Mouse (Mus musculus): ENCODE results near the gene Gipc3. TPM values are rescaled to one million over a fixed set of nuclear protein-coding genes. Genes with fewer than 3 reads are reported as not detected.

Gene Gipc3
- polyA plus RNA-seq, 1 experiment from 2014 or later, result 0.04 TPM

DNA sequence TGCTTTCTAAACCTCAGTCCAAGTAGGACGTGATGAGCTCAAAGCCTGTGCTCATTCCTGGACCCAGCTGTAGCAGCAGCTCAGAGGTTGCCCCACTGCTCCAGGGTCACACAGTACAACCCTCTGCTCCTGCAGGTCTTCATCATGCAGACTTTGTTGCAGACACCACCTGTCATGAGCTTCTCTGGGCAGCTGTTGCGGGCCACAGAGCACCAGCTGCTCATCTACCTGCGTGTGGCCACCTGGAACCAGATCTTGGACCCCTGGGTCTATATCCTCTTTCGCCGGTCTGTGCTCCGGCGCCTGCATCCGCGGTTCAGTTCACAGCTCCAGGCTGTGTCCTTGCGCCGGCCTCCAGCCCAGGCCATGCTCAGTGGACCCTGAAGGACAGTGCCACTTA lies 8.7 kb downstream of the Gipc3 start:
- no peak overlapping the region for H3K4me2 ChIP-seq (ENCODE audit: low read depth, low read length)
- peaks cover 24% of the 10 kb centered on the region for H3K4me1 ChIP-seq (ENCODE audit: control insufficient read depth, insufficient read depth, low read length)
- 0 out of 2 replicates have a peak overlapping the region, but pooled peaks have one; percentile 20 for H3K9ac ChIP-seq (ENCODE audit: low read depth, low read length)
- H3K27me3 ChIP-seq (replicated peaks; ENCODE audit: control insufficient read depth, insufficient read depth, low read length), result peaks cover 24% of the 10 kb centered on the region
- no peak for ATAC-seq (ENCODE audit: low read depth)
- H3K4me3 ChIP-seq (ENCODE audit: low read depth, low read length), result no peak overlapping the region
- WGBS, result 69% methylated on average over 11 of the region's 11 CpGs
- H3K9me3 ChIP-seq (ENCODE audit: control insufficient read depth, low read length), result no peaks in the 10 kb centered on the region
- DNase-seq (ENCODE audit: low spot score), result no peak
- H3K36me3 ChIP-seq (ENCODE audit: control insufficient read depth, insufficient read depth, low read length), result no peaks in the 10 kb centered on the region
- no peak overlapping the region for H3K27ac ChIP-seq (replicated peaks; ENCODE audit: low read depth, low read length)

DNA sequence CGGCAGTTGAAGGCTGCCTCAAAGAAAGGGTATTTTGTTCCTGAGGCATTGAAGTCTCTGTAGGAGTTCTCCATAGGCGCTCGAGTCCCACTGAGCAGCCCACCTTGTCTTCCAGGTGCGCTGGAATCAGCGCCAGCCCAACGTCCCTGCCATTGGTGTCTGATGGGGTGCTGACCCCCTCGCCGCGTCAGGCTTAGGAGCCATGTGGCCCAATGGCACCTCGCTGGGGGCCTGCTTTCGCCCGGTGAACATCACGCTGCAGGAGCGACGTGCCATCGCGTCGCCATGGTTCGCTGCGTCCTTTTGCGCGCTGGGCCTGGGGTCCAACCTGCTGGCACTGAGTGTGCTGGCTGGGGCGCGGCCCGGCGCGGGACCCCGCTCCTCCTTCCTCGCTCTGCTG lies 10.8 kb downstream of the Gipc3 start:
- peaks cover 18% of the 10 kb centered on the region for H3K27me3 ChIP-seq (replicated peaks; ENCODE audit: control insufficient read depth, insufficient read depth, low read length)
- DNase-seq (ENCODE audit: low spot score) (no peak), ATAC-seq (ENCODE audit: low read depth) (no peak)
- peak overlapping the region; percentile 5; the same call in 1 of the 2 replicates for H3K4me3 ChIP-seq (ENCODE audit: low read depth, low read length)
- H3K9ac ChIP-seq (ENCODE audit: low read depth, low read length), result peak overlapping the region; percentile 30; the same call in 1 of the 2 replicates
- peaks cover under 1% of the 10 kb centered on the region; the same call in 1 of the 2 replicates for H3K36me3 ChIP-seq (ENCODE audit: control insufficient read depth, insufficient read depth, low read length)
- H3K27ac ChIP-seq (replicated peaks; ENCODE audit: low read depth, low read length), result no peak overlapping the region
- H3K4me2 ChIP-seq (ENCODE audit: low read depth, low read length), result no peak overlapping the region
- no peaks in the 10 kb centered on the region for H3K9me3 ChIP-seq (ENCODE audit: control insufficient read depth, low read length)
- WGBS, result 20% methylated on average over 26 of the region's 29 CpGs
- peaks cover 36% of the 10 kb centered on the region for H3K4me1 ChIP-seq (ENCODE audit: control insufficient read depth, insufficient read depth, low read length)

GRCm38 (mm10) chr10:81330007-81330406 lies 13.1 kb downstream of the Gipc3 start:
- Histone ChIP-seq H3K36me3 (ENCODE audit: control insufficient read depth, insufficient read depth, low read length) (peaks cover 24% of the 10 kb centered on the region), H3K9me3 (ENCODE audit: control insufficient read depth, low read length) (no peaks in the 10 kb centered on the region), H3K4me1 (ENCODE audit: control insufficient read depth, insufficient read depth, low read length) (peaks cover 26% of the 10 kb centered on the region), H3K4me2 (ENCODE audit: low read depth, low read length) (peak overlapping the region; percentile 34), H3K27me3 (replicated peaks; ENCODE audit: control insufficient read depth, insufficient read depth, low read length) (peaks cover 18% of the 10 kb centered on the region), H3K4me3 (ENCODE audit: low read depth, low read length) (no peak overlapping the region), H3K9ac (ENCODE audit: low read depth, low read length) (peak overlapping the region; percentile 44), H3K27ac (replicated peaks; ENCODE audit: low read depth, low read length) (peak overlapping the region; percentile 90)
- ATAC-seq (ENCODE audit: low read depth), result peak; percentile 1; the same call in 1 of the 2 replicates
- peak; percentile 35 for DNase-seq (ENCODE audit: low spot score)
- 38% methylated on average over 4 of the region's 4 CpGs for WGBS

- Histone ChIP-seq H3K4me2 (ENCODE audit: low read depth, low read length) (peak overlapping the region; percentile 34), H3K4me1 (ENCODE audit: control insufficient read depth, insufficient read depth, low read length) (peaks cover 24% of the 10 kb centered on the region), H3K27ac (replicated peaks; ENCODE audit: low read depth, low read length) (peak overlapping the region; percentile 90), H3K9ac (ENCODE audit: low read depth, low read length) (peak overlapping the region; percentile 44), H3K4me3 (ENCODE audit: low read depth, low read length) (no peak overlapping the region), H3K9me3 (ENCODE audit: control insufficient read depth, low read length) (no peaks in the 10 kb centered on the region), H3K36me3 (ENCODE audit: control insufficient read depth, insufficient read depth, low read length) (peaks cover 30% of the 10 kb centered on the region), H3K27me3 (replicated peaks; ENCODE audit: control insufficient read depth, insufficient read depth, low read length) (peaks cover 18% of the 10 kb centered on the region)
- WGBS, result 55% methylated on average over 10 of the region's 10 CpGs
- ATAC-seq (ENCODE audit: low read depth), result peak; percentile 80
- DNase-seq (ENCODE audit: low spot score), result peak; percentile 94
Observed at GRCm38 (mm10) chr10:81329194-81329975, 13.7 kb downstream of the Gipc3 start.

GRCm38 (mm10) chr10:81328386-81328785 lies 14.7 kb downstream of the Gipc3 start, which contains the start of gene Tbxa2r:
Tbxa2r (plus strand) TSS chr10:81328731.
- Histone ChIP-seq H3K27ac (replicated peaks; ENCODE audit: low read depth, low read length) (peak within 1 kb of the TSS; percentile 90), H3K9ac (ENCODE audit: low read depth, low read length) (peak within 1 kb of the TSS; percentile 44), H3K36me3 (ENCODE audit: control insufficient read depth, insufficient read depth, low read length) (peaks cover 40% of the 10 kb centered on the region), H3K4me2 (ENCODE audit: low read depth, low read length) (peak within 1 kb of the TSS; percentile 34), H3K27me3 (replicated peaks; ENCODE audit: control insufficient read depth, insufficient read depth, low read length) (peaks cover 17% of the 10 kb centered on the region), H3K4me1 (ENCODE audit: control insufficient read depth, insufficient read depth, low read length) (peaks cover 24% of the 10 kb centered on the region), H3K4me3 (ENCODE audit: low read depth, low read length) (no peak within 1 kb of the TSS), H3K9me3 (ENCODE audit: control insufficient read depth, low read length) (no peaks in the 10 kb centered on the region)
- DNase-seq (ENCODE audit: low spot score) (no peak), ATAC-seq (ENCODE audit: low read depth) (no peak)
- 24% methylated on average over 9 of the region's 10 CpGs for WGBS

DNA sequence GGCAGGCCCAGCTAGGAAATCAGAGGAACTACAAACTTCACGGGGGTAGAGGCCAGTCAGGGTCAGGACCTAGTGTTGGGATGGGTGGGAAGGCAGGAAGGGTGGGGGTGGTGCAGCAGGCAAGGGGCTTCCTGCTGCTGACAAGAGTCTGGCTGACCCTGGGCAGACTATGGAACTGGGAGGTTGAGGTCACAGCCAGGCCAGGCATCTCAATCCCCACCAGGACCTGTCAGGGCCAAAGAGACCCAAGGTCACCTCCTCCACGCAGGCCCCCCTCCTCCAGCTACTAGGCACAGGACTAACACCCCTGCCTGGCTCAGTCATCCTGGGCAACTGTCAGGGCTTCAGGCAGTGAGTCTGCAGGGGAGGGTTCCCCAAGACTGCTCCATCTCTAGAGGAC lies 15.1 kb downstream of the Gipc3 start:
- H3K27ac ChIP-seq (replicated peaks; ENCODE audit: low read depth, low read length), result no peak overlapping the region
- no peak overlapping the region for H3K4me3 ChIP-seq (ENCODE audit: low read depth, low read length)
- H3K4me1 ChIP-seq (ENCODE audit: control insufficient read depth, insufficient read depth, low read length), result peaks cover 24% of the 10 kb centered on the region
- no peak for ATAC-seq (ENCODE audit: low read depth)
- H3K9ac ChIP-seq (ENCODE audit: low read depth, low read length), result peak overlapping the region; percentile 34; the same call in 1 of the 2 replicates
- peaks cover 12% of the 10 kb centered on the region for H3K27me3 ChIP-seq (replicated peaks; ENCODE audit: control insufficient read depth, insufficient read depth, low read length)
- 23% methylated on average over 1 of the region's 2 CpGs for WGBS
- 0 out of 2 replicates have a peak overlapping the region, but pooled peaks have one; percentile 34 for H3K4me2 ChIP-seq (ENCODE audit: low read depth, low read length)
- DNase-seq (ENCODE audit: low spot score), result no peak
- peaks cover 44% of the 10 kb centered on the region for H3K36me3 ChIP-seq (ENCODE audit: control insufficient read depth, insufficient read depth, low read length)
- no peaks in the 10 kb centered on the region for H3K9me3 ChIP-seq (ENCODE audit: control insufficient read depth, low read length)

- 0 out of 2 replicates have a peak, but pooled peaks cover 3% of the 10 kb centered on the region for H3K27me3 ChIP-seq (replicated peaks; ENCODE audit: control insufficient read depth, insufficient read depth, low read length)
- H3K9me3 ChIP-seq (ENCODE audit: control insufficient read depth, low read length), result no peaks in the 10 kb centered on the region
- H3K4me2 ChIP-seq (ENCODE audit: low read depth, low read length), result no peak overlapping the region
- no peak overlapping the region for H3K4me3 ChIP-seq (ENCODE audit: low read depth, low read length)
- ATAC-seq (ENCODE audit: low read depth), result no peak
- no peak overlapping the region for H3K9ac ChIP-seq (ENCODE audit: low read depth, low read length)
- WGBS, result 73% methylated on average over 5 of the region's 6 CpGs
- H3K36me3 ChIP-seq (ENCODE audit: control insufficient read depth, insufficient read depth, low read length), result peaks cover 52% of the 10 kb centered on the region
- no peak for DNase-seq (ENCODE audit: low spot score)
- H3K27ac ChIP-seq (replicated peaks; ENCODE audit: low read depth, low read length), result no peak overlapping the region
- peaks cover 24% of the 10 kb centered on the region for H3K4me1 ChIP-seq (ENCODE audit: control insufficient read depth, insufficient read depth, low read length)
Observed at GRCm38 (mm10) chr10:81326858-81327257, 16.2 kb downstream of the Gipc3 start.

DNA sequence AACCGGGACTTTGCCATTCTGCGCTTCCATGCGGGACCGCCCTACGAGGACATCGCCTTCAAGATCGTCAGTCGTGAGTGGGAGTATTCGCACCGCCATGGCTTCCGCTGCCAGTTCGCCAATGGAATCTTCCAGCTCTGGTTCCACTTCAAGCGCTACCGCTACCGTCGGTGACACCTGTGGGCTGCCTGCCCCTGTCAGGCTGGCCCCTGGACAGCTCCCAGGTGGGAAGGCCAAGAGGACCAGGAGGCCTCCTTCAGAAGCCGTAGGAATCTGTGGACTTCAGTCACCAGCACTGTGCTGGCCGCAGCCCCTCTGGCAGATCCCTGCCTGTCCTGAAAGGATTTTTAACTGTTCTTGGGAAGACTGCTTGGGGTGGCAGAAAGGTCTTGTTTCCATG lies 17.3 kb downstream of the Gipc3 start:
- Histone ChIP-seq H3K9me3 (ENCODE audit: control insufficient read depth, low read length) (no peaks in the 10 kb centered on the region), H3K4me3 (ENCODE audit: low read depth, low read length) (no peak overlapping the region), H3K36me3 (ENCODE audit: control insufficient read depth, insufficient read depth, low read length) (peaks cover 52% of the 10 kb centered on the region), H3K4me1 (ENCODE audit: control insufficient read depth, insufficient read depth, low read length) (peaks cover 24% of the 10 kb centered on the region), H3K4me2 (ENCODE audit: low read depth, low read length) (no peak overlapping the region), H3K27me3 (replicated peaks; ENCODE audit: control insufficient read depth, insufficient read depth, low read length) (no peaks in the 10 kb centered on the region), H3K27ac (replicated peaks; ENCODE audit: low read depth, low read length) (no peak overlapping the region), H3K9ac (ENCODE audit: low read depth, low read length) (no peak overlapping the region)
- DNase-seq (ENCODE audit: low spot score), result no peak
- ATAC-seq (ENCODE audit: low read depth), result no peak
- WGBS, result 95% methylated on average over 18 of the region's 18 CpGs

All from embryonic facial prominence, embryonic 14.5 days (tissue).